Mouse (Mus musculus) liver (tissue): ENCODE measurements at regions not wholly inside any gene's neighbourhood (a gene's known extent, or its start where the extent isn't known, plus 50 kb on each side); places are given as distances from the start of the nearest gene placed in this dataset.

Experiments
- DNase-seq: peaks from one replicate; pipeline ENCODE4 v3.0.0-alpha.2; 2020; ENCODE audit warnings: mixed read lengths

DNA sequence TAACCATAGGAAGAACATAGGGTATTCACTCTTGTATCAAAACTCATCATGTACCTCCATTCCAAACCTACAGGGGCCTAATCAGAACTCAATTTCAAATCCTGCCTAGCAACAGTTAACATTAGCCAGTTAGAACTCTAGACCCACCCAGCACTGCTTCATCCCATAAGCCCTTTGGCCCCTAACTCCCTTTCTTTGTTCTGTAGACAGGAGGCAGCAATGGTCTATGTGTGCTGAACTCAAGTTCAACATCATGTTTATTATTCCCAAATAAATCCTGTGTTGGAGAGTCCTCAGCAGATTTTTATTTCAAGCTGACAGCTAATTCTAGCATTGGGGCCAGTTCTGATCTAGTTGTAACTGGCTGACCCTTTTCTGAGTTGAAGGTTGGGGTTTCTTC lies 112.2 kb downstream of the Ipo8 start:
- DNase-seq, result no peak

DNA sequence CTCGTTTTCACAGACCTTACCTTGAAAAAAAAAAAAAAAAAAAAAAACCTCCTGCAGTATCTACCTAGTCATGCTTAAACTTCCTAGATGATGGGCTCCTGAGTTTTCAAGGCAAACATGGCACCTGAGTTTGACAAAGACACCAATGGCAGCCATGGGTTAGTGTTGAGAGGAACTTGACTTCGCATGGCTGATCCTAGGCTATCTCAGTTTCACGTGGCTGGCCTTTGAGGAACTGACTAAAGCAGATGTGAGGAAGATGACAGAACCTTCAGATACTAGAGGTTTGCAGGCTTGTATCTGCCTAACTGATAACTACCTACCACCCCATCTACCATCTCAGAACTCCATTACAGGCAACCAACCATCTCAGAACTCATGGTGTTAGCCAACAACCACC lies 120.9 kb downstream of the Ipo8 start:
- no peak for DNase-seq

DNA sequence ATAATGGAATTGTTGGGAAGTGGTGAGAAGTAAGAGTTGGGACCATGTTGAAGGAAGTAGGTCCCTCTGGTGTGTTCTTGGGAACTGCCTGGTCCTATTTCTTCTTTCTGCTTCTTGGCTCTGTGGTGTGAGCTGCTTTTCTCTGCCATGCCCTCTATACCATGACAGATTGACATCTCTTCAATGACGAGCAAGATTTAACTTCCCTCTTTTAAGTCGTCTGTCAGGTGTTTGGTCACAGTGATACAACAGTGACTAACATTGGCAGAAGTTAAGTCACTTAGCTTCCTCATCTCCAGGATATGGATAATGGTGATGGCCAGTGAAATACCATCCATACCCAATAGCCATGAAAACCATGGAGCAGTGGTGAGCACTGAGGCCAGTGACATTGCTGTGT lies 122.9 kb downstream of the Ipo8 start:
- DNase-seq, result no peak

DNA sequence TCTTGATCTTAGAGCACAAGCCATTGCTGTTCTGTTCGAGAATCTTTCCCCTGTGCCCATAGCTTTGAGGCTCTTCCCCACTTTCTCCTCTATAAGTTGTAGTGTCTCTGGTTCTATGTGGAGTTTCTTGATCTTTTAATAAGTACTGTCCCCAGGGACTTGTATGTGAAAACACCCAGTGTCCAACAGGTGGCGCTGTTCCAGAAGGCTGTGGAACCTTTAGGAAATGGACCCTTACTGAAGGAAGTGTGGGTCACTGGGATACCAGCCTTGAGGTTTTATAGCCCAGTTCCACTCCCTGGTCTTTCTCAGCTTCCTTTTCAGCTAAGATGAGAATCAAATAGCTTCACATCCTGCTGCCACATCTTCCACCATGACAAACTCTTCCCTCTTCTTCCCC lies 125.6 kb downstream of the Ipo8 start:
- DNase-seq, result peak; percentile 68

DNA sequence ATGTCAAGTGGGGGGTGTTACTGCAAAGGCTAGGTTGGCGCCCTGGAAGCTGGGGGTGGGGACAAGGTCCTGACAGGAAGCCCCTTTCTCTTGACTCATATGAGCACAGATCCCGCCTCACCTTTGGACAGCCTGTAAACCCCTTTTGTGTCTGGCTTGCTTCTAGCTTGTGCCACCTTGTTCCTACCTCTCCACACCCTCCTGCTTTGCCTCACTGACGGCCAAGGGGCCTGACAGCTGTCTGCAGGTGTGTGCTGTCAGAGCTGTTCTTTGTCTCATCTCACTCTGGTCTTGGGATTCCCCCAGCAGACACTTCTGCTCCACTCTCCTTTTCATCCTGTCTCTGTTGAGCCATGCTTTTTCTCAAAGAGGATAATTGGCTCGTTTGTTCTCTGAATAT lies 137.9 kb downstream of the Ipo8 start:
- no peak for DNase-seq

DNA sequence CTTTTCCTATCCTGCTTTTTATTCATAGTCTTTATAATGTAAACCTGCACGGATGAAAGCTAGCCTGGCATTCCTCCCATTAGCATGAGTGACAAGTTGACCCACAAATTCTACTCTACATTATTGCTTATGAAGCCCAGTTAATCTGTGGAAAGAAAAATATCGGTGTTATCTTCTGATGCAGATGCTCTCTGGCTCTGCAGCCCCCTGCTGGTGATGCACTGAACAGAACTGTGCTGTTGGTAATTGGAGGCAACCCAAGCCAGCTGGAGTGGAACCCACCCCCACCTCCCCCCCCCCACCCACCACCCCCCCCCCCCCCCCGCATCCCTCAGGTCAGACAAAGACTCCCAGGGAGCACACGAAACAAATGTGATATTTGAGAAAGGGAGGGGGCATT lies 143.5 kb downstream of the Ipo8 start:
- DNase-seq, result peak; percentile 71

DNA sequence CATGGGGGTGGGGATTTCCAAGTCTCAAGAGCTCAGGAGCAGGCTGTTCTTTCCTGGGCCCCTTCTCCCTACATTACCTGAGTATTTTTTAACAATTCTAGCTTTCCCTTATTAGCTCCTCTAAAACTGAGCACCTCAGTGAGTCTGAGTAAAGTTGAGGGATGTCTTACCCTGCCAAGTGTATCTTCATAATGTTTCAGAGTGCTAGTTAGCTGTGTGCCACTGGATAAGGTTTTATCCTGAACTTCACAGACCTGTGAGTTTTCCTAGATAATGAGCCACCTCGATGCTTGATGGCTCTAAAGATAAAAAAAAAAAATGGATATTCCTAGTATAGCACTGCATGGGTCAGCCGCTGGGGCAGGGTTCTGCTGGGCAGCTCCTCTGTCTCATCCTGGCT lies 171.1 kb downstream of the Ipo8 start:
- DNase-seq, result no peak

DNA sequence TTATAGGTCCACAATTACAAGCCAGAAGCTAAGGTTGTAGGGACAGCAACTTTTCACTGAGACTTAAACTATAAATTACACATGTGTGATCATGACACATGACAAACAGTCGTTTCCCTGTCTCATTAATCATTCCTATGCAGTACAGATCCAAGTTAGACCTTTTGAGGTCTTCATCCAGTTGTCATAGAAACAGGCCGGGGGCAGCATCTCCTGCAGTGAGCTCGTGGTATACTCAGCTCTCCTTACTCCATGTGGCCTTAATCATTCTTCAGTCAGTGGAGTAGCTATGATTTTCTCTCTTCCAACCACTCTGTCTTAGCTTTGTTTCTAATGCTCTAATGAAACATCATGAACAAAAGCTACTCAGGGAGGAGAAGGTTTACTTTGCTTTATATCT lies 178.1 kb downstream of the Ipo8 start:
- DNase-seq, result no peak

DNA sequence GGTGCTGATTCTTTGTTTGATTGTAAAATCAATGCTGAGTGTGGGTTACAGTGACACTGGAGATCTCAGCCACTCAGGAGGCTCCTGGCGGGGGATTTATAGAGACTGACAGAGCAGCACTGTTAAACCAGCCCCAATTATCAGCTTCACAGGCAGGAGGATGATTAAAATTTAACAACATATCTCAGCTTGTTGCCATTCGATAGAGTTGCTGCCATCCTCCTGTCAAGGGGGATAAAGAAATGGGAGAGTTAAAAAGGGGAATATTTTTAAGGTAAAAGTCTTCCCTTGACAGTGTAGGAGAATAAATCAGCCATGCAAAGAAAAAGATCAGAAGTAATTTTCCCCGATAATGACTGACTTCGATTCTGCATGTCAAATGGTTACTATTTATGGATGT lies 178.8 kb downstream of the Ipo8 start:
- DNase-seq, result no peak

DNA sequence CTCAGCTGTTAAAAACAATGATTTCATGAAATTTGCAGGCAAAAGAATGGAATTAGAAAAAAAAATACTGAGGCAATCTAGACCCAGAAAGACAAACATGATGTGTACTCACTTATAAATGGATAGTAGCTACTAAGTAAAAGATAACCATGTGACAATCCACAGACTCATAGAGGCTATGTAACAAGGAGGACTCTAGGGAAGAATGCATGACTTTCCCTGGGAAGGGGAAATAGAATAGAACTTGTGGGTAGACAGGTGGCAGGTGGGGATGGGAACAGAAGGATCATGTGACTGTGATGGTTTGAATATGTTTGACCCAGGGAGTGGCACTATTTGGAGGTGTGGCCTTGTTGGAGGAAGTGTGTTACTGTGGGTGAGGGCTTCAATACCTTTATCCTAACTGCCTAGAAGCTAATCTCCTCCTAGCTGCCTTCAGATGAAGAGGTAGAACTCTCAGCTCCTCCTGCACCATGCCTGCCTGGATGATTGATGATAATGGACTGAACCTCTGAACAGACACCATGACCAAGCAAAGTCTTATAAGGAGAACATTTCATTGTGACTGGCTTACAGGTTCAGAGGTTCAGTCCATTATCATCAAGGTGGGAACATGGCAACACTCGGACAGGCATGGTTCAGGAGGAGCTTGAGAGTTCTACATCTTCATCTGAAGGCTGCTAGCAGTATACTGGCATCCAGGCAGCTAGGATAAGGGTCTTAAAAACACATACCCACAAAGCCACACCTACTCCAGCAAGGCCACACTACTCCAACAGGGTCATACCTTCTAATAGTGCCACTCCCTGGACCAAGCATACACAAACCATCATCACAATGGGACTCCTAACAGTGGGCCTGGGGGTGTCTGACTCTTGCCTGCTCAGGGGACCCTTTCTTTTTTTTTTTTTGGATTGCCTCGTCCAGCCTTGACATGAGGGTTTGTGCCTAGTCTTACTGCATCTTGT lies 183.6 kb downstream of the Ipo8 start:
- peak; percentile 53 for DNase-seq

DNA sequence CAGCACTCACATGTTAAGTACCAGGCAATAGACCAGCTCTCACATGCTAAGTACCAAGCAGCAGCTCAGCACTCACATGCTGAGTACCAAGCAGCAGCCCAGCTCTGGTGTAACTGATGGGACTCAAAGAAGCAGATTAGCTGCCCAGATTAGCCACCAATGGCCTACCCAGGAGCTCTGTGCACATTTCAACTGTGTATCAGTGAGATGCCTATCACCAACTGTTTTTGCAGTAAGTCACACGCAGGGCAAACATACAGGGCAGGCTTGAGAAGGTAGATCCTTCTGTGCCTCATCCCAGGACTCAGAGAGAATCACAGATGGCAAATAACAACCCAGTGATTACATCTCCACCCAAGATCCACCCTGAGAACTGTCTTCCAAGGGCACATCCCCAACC lies 190.7 kb downstream of the Ipo8 start:
- DNase-seq, result no peak

DNA sequence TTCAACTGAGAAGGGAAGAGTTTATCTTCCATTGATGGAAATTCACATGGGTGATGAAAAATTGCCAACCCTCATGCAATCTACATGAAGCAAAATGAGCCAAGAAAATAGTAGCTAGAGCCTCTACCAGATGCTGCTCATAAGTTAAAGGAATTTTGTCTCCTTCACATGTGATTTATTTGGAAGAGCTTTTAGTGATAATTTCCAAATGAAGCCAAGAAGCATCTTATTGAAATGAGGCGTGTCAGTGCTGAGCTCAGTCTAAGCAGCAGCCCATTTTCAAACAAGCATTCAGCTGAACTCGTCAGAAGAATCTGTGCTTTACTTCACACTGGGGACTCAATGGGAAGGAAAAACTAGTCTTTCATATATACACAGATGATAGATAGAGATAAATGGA lies 190.0 kb upstream of the Tmtc1 start:
- no peak for DNase-seq

DNA sequence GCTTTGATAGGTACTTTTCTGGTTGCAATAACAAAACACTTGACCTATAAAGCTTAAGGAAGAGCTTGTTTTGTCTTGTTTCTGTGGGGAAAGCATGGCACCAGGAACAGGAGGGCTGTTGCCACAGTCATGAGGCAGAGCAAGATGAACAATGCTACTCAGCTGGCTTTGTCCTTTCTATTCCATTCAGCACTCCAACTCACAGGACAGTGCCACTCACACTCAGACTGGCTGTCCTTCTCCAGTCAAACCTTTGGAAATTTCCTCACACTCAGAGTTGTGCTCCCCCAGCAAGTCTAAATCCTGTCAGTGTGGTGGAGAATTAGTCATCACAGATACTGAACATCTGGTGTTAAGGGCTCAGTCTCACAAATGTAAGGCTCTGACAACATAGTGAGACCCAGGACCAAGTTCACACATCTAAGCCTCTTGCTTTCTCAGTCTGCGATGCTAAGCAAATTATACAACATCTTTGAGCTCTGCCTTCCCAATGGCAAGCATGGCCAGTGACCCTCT lies 183.0 kb upstream of the Tmtc1 start:
- no peak for DNase-seq

DNA sequence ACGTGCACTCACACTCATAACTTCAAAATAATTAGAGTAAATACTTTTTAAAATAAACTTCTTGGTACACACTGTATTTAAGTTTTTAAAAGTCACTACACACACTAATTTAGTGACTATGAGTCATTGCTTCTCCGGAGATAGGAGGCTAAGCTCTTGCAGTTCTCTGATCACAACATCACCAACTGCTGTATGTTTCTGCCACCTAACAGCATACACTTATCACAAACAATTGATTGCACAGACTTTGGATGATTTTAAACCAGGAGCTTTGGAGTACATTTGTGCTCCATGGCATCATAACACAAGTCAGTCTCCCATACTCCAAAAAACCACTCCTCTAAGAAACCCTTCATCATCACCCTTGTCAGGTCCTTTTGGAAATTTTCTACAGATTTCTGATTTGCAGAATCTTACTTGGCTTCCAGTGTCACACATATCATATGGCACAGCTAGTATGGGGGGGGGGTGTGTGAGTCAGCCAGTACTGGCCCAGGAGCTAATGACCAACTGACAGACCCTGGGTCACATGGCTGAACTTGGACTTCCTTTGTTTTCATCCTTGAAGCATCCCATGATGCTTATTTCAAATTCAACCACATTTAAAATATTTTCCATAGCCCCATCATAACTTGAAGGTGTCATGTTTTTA lies 179.1 kb upstream of the Tmtc1 start:
- DNase-seq, result no peak

DNA sequence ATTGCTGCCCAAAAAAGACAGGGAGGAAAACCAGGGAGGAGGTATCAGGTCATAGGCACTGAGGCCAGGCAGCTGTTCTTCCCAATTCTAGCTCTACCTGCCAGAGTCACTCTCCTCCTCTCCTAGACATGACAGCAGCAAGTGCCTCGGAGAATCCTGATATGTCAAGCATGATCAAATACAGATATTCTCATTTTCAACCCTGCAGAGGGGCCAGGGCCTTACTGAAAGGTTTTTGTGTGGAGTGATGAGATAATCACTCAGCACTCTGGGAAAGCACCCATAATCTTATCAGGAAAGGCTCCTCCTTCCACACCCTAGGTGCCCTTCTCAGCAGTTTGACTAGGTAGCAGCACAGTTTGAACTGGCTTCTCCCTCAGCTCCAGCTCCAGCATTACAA lies 175.8 kb upstream of the Tmtc1 start:
- DNase-seq, result peak; percentile 73

DNA sequence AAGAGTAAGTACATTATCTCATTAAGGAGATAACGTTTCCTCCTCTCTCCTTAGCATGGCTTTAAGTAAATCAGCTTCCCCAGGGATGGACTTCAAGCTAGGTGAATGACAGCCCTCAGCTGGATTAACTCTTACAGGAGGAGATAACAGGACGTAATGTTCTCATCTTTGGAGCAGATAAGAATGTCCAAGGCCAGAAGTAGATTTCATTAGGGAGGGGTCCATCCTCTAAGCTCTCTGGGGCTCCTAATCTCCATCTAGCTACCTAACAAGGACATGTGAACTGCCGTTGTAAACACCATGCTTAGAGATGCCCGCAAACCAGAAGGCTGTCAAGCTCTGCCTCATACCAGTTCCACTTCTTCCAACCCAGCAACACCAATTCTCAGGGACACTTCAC lies 171.7 kb upstream of the Tmtc1 start:
- peak; percentile 28 for DNase-seq

DNA sequence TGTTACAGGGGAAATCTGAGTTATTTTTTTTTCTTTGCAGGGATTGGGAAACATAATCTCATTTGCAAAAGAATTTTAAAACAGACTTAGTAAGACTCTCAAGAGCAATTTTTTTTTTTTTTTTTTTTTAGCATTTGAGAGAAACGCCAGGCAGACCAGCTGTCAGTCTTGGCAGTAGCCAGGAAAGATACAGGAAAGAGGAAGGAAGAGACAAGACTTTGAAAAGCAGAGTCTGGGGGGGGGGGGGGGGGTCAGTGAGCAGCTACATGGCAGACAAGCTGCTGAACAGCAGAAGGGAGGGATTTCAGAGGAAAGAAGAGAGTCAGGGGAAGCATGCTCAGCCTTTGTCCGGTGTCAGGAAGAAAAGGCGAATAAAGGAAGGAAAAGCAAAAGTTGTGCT lies 171.3 kb upstream of the Tmtc1 start:
- DNase-seq, result no peak

DNA sequence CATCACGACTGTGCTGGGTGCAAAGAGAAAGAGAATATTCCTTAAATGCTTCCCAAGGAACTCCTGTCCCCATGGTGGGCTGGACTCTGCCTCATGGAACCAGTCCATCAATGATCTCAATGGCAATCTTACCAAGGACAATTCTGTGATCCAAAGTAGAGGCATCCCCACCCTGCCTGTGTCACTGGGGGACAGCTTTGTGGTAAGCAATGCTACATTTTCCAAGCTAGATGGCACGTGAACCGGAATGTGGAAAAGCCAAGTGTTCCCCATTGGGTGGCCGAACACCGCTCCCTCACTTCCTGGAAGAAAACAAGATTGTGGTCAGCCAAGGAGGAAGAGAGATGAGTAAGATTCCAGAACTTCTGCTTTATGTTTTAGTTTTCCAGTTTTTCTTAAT lies 164.7 kb upstream of the Tmtc1 start:
- no peak for DNase-seq

DNA sequence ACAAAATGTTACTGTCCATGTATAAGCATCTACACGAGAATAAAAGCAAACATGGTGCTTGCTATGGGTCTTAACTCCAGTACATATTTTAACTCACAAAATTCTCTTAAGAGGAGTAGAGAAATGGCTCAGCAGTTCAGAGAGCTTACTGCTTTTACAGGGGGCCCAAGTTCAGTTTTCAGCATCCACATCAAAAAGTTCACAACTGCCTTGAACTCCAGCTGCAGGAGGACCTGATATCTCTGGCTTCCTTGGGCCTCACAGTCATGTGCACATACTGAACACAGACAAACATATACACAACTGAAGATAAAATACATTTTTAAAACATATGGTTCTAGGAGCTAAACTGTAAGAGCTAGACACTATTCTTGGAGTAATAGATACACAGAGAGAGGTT lies 161.0 kb upstream of the Tmtc1 start:
- DNase-seq, result no peak

DNA sequence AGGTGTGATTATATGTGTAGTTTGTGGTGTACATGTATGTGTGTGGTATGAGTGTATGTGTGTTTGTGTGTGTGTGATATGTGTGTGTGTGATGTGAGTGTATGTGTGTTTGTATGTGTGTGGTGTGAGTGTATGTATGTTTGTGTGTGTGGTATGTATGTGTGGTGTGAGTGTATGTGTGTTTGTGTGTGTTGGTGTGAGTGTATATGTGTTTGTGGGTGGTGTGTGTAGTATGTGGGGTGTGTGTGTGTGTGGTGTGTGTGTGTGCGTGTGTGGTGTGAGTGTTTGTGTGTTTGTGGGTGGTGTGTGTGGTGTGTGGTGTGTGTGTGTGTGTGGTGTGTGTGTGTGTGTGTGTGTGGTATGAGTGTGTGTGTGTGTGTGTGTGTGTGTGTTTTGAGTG lies 160.6 kb upstream of the Tmtc1 start:
- no peak for DNase-seq

DNA sequence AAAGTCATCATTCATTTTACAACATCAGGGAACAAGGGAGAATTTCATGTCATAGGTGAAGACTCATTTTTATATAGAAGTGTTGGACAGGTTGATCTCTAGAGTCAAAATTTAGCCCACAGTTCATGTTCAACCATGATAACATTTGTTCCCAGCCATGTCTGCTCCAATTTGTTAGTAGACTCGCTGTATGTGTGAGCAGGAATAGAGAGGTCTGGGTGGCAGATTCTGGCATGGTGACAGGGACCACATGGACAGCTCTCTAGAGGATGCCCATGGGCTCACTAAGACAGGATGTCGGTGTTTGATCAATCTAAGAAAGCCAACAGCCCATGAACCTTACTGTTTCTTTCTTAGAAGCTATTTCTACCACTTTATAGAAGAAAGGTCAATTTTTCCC lies 159.7 kb upstream of the Tmtc1 start:
- peak; percentile 19 for DNase-seq

DNA sequence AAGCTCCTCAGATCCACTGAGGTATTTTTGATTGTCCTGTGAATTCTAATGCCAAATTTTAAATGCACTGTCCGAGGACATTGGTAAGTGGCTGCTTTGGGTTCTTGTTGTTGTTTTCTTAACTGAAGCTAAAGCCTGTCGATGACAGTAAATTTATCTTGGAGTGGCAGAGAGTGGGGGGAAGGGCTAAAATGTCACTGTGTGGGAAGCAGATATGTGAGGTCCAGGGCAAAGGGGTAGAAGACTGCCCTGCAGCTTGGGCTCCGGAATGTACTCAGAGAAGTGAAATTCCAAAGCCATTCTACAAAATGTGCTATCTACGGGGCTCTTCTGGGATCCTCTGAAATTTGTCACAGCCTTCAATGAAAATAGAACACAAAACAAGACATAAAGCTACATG lies 159.3 kb upstream of the Tmtc1 start:
- peak; percentile 81 for DNase-seq

DNA sequence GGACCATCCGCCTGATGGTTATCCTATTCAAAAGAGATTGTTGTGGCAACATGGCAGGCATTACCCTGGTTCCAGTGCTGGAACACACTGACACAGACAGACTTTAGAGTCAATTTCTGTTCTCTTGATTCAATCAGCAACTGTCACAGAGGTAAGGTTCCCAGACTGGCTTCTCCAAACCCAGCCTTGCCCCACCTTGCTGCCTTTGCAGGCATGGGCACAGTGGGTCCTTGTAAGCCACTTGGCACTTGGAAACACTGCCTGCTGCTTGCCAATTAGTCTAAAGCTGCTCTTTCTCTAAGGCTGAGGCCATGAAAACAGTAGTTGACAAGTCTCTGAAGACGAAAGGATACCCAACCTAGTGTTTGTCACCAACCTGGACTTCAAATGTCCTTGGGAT lies 158.7 kb upstream of the Tmtc1 start:
- DNase-seq, result peak; percentile 53

DNA sequence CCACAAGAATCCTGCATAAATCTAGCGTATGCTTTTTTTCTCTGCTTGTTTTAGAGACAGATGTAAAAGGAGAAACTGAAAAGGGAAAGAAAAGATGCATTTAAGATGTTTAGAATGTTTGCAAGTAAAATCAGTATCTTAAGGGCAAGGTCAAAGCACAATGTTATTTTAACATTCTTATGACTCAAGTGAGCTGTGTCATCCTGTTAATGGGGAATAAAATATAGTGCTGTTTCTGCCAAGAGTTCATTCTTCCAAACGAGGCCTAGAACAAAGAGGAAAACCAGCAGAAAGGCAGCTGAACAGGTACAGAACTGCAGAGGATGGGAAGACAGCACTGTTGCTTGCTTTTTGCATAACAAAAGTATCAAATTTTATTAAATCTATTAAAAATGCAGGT lies 156.7 kb upstream of the Tmtc1 start:
- no peak for DNase-seq
